Mouse (Mus musculus): Measurements from ENCODE around the gene Gm8906.
"Not testable (repeated sequence)": the region's sequence is repeated elsewhere in the genome, so short reads cannot be mapped to it uniquely, and the experiment has no call there.

The Gm8906 gene

GRCm38 (mm10) chr5:11502385-11502784 is at the start of gene Gm8906:
Gm8906 (plus strand) TSS chr5:11502685.
- DNase-seq (ENCODE audit: low spot score in 2 of 2), result not testable (repeated sequence)
